Comparison of ENCODE assay signal across 8 mouse cellular contexts in genomic region chr16:56771163-56772105, GRCm38 (mm10). TPM values are rescaled to one million over a fixed set of nuclear protein-coding genes. Genes with fewer than 3 reads are reported as not detected.
DNase-seq lines count a peak whose midpoint lies in the region; ATAC-seq lines count a peak whose summit lies in the region.

No protein-coding gene starts in this region.

- ATAC-seq in hindbrain, embryonic 14.5 days (ENCODE audit: low FRiP score), result peak; percentile 82; the same call in 1 of the 2 replicates

- no peaks in the 10 kb centered on the region for H3K36me3 ChIP-seq in heart, embryonic 10.5 days
- H3K36me3 ChIP-seq in embryonic facial prominence, embryonic 10.5 days (replicated peaks), result no peaks in the 10 kb centered on the region
- H3K36me3 ChIP-seq in hindbrain, embryonic 14.5 days (replicated peaks; ENCODE audit: control insufficient read depth, insufficient read depth), result no peaks in the 10 kb centered on the region

- peak; percentile 35 for DNase-seq in heart, adult 8-10 months (ENCODE audit: low spot score)
- no peak for DNase-seq in heart, embryonic 10.5 days (ENCODE audit: low spot score)
- peak; percentile 65 for DNase-seq in ZHBTc4 (ENCODE audit: low read depth, low spot score)
- DNase-seq in embryonic facial prominence, embryonic 10.5 days (ENCODE audit: low spot score), result peak; percentile 44
- peak; percentile 78 for DNase-seq in hindbrain, embryonic 14.5 days (ENCODE audit: low spot score)
- peak; percentile 41 to 82 for DNase-seq in layer of hippocampus, postnatal 14 days (ENCODE audit: low spot score in 2 of 2)
- DNase-seq in lung, postnatal 14 days, result peak; percentile 45
- DNase-seq in skeletal muscle tissue, adult 2 months (ENCODE audit: low read depth, low spot score), result peak; percentile 25

- no peak overlapping the region for H3K4me2 ChIP-seq in hindbrain, embryonic 14.5 days (replicated peaks)

- no peak overlapping the region for H3K9ac ChIP-seq in hindbrain, embryonic 14.5 days

- H3K4me1 ChIP-seq in heart, embryonic 10.5 days, result no peaks in the 10 kb centered on the region
- no peaks in the 10 kb centered on the region for H3K4me1 ChIP-seq in embryonic facial prominence, embryonic 10.5 days
- H3K4me1 ChIP-seq in hindbrain, embryonic 14.5 days (replicated peaks; ENCODE audit: control insufficient read depth, insufficient read depth, low read length), result no peaks in the 10 kb centered on the region

- WGBS in heart, embryonic 10.5 days, result 50% methylated on average over 10 of the region's 10 CpGs
- 53% methylated on average over 10 of the region's 10 CpGs for WGBS in embryonic facial prominence, embryonic 10.5 days
- WGBS in hindbrain, embryonic 14.5 days, result 52% methylated on average over 10 of the region's 10 CpGs

- H3K27me3 ChIP-seq in heart, embryonic 10.5 days (ENCODE audit: insufficient read depth, poor library complexity, severe bottlenecking), result no peaks in the 10 kb centered on the region
- no peaks in the 10 kb centered on the region for H3K27me3 ChIP-seq in embryonic facial prominence, embryonic 10.5 days (replicated peaks; ENCODE audit: low read depth, poor library complexity, severe bottlenecking)
- no peaks in the 10 kb centered on the region for H3K27me3 ChIP-seq in hindbrain, embryonic 14.5 days (ENCODE audit: control insufficient read depth, insufficient read depth, low read length)

- no peak overlapping the region for H3K4me3 ChIP-seq in heart, embryonic 10.5 days
- H3K4me3 ChIP-seq in embryonic facial prominence, embryonic 10.5 days, result no peak overlapping the region
- no peak overlapping the region for H3K4me3 ChIP-seq in hindbrain, embryonic 14.5 days (replicated peaks; ENCODE audit: low read length)

- no peak overlapping the region for H3K27ac ChIP-seq in heart, embryonic 10.5 days
- H3K27ac ChIP-seq in embryonic facial prominence, embryonic 10.5 days (replicated peaks), result no peak overlapping the region
- H3K27ac ChIP-seq in hindbrain, embryonic 14.5 days, result no peak overlapping the region

- H3K9me3 ChIP-seq in heart, embryonic 10.5 days, result no peaks in the 10 kb centered on the region
- no peaks in the 10 kb centered on the region for H3K9me3 ChIP-seq in embryonic facial prominence, embryonic 10.5 days
- H3K9me3 ChIP-seq in hindbrain, embryonic 14.5 days (ENCODE audit: control insufficient read depth, low read length), result no peaks in the 10 kb centered on the region

RNA-seq across cellular contexts. Expression of gene Adgrg7, which starts 24.2 kb away (rescaled TPM):
- under 1 TPM in 1 of 4 experiments, not detected in 3; 0.08 TPM for total RNA-seq in heart, adult 8-10 months (2022)
- polyA plus RNA-seq in heart, embryonic 10.5 days (2016; fragmentation: Nextera tagmentation; extraction: Ambion mirVana), result not detected in 2 replicates
- not detected in 2 replicates for polyA plus RNA-seq in embryonic facial prominence, embryonic 10.5 days (2016; fragmentation: Nextera tagmentation; extraction: Ambion mirVana)
- not detected in 2 replicates for polyA plus RNA-seq in hindbrain, embryonic 14.5 days (2014; fragmentation: Nextera tagmentation; extraction: Ambion mirVana)
- not detected for total RNA-seq in layer of hippocampus, postnatal 14 days (2021)

RNA-seq across cellular contexts. Expression of gene Tfg, which starts 54.2 kb away (rescaled TPM):
- 10 to 100 TPM; 47.3 to 51.7 (median 50.1) TPM for total RNA-seq in heart, adult 8-10 months (2022)
- 151 and 158 TPM in 2 replicates for polyA plus RNA-seq in heart, embryonic 10.5 days (2016; fragmentation: Nextera tagmentation; extraction: Ambion mirVana)
- polyA plus RNA-seq in embryonic facial prominence, embryonic 10.5 days (2016; fragmentation: Nextera tagmentation; extraction: Ambion mirVana), result 159 and 168 TPM in 2 replicates
- 161 and 188 TPM in 2 replicates for polyA plus RNA-seq in hindbrain, embryonic 14.5 days (2014; fragmentation: Nextera tagmentation; extraction: Ambion mirVana)
- 10 to 100 TPM; 68.8 to 71.6 TPM for total RNA-seq in layer of hippocampus, postnatal 14 days (2021)
